Mouse (Mus musculus): ENCODE results near the gene Tubb4b.
A peak's percentile ranks its signal among the peaks of the same experiment; 100 is the strongest.

DNA sequence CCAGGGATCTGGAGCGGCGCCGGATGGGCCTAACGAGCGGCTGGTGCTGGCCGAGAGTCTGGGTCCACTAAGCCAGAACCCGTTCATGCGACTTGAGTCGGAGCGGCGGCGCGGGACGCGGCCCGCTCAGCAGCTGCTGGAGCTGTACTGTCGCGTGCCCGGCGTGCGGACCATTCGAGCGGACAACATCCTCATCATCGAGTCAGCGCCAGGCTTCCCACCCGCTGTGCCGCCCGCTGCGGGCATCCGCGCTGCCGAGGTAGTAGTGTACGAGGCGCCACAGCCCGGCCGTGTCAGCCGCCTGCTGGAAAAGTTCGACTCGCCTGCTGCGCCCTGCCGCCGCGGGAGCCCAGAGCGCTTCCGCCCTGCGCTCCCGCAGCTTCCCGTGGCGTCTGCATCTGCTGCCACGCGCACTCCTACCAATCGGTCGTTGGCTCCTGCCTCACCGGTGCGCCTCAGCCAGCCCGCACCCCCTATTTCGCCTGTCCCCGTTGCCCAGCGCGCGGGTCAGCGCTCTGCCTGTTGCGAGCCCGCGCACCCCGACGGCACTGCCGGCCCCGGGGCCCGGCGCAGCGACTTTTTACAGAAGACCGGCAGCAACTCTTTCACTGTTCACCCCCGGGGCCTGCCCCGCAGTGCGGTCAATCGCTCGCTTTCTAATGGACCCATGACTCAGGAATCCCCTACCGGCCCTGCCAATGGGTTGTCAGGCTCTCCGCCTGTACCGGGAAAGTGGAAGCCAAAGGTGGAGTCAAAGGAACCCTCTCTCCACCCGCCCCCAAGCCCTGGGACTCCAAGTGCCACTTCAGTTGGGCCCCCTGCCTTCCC, 38.5 kb upstream of the Tubb4b start:
- 0 out of 2 replicates have a peak, but pooled peaks have one; percentile 7 for TF ChIP-seq CTCF (IDR thresholded peaks at IDR 0.05; ENCODE audit: low read depth)
- TF ChIP-seq EP300 (IDR thresholded peaks at IDR 0.05; ENCODE audit: low read depth): no peak
